Mouse (Mus musculus) CH12F3 (cell line): ENCODE measurements around the gene Erf.

Experiments
- in situ Hi-C: fragments of 300-500 bp; cut with MboI; formaldehyde crosslinking; loops from 2 replicates; pipeline ENCODE4 v1.14.3; 2020; ENCODE audit warnings: low sequenced_read_pairs

Gene Erf

GRCm38 (mm10) chr7:25281166-25281733 lies 30.7 kb upstream of the Erf start:
- in situ Hi-C loops: no loop called here

GRCm38 (mm10) chr7:25279861-25280791 lies 29.6 kb upstream of the Erf start:
- in situ Hi-C loops: loop anchor here (5.0 kb wide), 1 partner anchor 38 kb away; no protein-coding TSS in a partner anchor

GRCm38 (mm10) chr7:25279076-25279860 lies 28.7 kb upstream of the Erf start:
- in situ Hi-C loops: loop anchor here (5.0 kb wide), 1 partner anchor 37 kb away; no protein-coding TSS in a partner anchor

- in situ Hi-C loops: loop anchor here (5.0 kb wide), 1 partner anchor 36 kb away; no protein-coding TSS in a partner anchor
These were observed 27.9 kb upstream of the Erf start for GRCm38 (mm10) chr7:25278341-25279075.

GRCm38 (mm10) chr7:25277998-25278340 lies 27.4 kb upstream of the Erf start:
- in situ Hi-C loops: loop anchor here (5.0 kb wide), 1 partner anchor 36 kb away; no protein-coding TSS in a partner anchor

GRCm38 (mm10) chr7:25277405-25277804 lies 26.8 kb upstream of the Erf start:
- in situ Hi-C loops: loop anchor here (5.0 kb wide), 1 partner anchor 35 kb away; no protein-coding TSS in a partner anchor

- in situ Hi-C loops: loop anchor here (5.0 kb wide), 1 partner anchor 33 kb away; no protein-coding TSS in a partner anchor
These were observed 25.2 kb upstream of the Erf start for GRCm38 (mm10) chr7:25275555-25276298.

- in situ Hi-C loops: loop anchor here (5.0 kb wide), 1 partner anchor 33 kb away; no protein-coding TSS in a partner anchor
These were observed 24.4 kb upstream of the Erf start for GRCm38 (mm10) chr7:25274996-25275395.

- in situ Hi-C loops: no loop called here
These were observed 24.0 kb upstream of the Erf start for GRCm38 (mm10) chr7:25274571-25274970.

GRCm38 (mm10) chr7:25273259-25274241 lies 23.0 kb upstream of the Erf start:
- in situ Hi-C loops: no loop called here

- in situ Hi-C loops: no loop called here
These were observed 22.1 kb upstream of the Erf start for GRCm38 (mm10) chr7:25272445-25273258.

GRCm38 (mm10) chr7:25271651-25272444 lies 21.3 kb upstream of the Erf start:
- in situ Hi-C loops: no loop called here

GRCm38 (mm10) chr7:25270652-25271633 lies 20.4 kb upstream of the Erf start:
- in situ Hi-C loops: no loop called here

- in situ Hi-C loops: no loop called here
These were observed 19.1 kb upstream of the Erf start for GRCm38 (mm10) chr7:25269545-25270271.

GRCm38 (mm10) chr7:25269029-25269428 lies 18.5 kb upstream of the Erf start:
- in situ Hi-C loops: no loop called here
